Mouse (Mus musculus) activated CD4-positive, CD25-positive, alpha-beta regulatory T cell (primary cell): ENCODE results near the gene Gm2115. TPM values are rescaled to one million over a fixed set of nuclear protein-coding genes. Genes with fewer than 3 reads are reported as not detected.

ENCODE experiments used
- polyA plus RNA-seq, 2 experiments: library from polyadenylated mRNA; unstranded; fragments of 100-300 nt; shearing (Covaris generic); gene quantifications; one replicate each; pipeline ENCODE4 v1.2.1; 2017

The Gm2115 gene
- under 1 TPM in 1 of 2 experiments, not detected in 1; 0.18 TPM for polyA plus RNA-seq

DNA sequence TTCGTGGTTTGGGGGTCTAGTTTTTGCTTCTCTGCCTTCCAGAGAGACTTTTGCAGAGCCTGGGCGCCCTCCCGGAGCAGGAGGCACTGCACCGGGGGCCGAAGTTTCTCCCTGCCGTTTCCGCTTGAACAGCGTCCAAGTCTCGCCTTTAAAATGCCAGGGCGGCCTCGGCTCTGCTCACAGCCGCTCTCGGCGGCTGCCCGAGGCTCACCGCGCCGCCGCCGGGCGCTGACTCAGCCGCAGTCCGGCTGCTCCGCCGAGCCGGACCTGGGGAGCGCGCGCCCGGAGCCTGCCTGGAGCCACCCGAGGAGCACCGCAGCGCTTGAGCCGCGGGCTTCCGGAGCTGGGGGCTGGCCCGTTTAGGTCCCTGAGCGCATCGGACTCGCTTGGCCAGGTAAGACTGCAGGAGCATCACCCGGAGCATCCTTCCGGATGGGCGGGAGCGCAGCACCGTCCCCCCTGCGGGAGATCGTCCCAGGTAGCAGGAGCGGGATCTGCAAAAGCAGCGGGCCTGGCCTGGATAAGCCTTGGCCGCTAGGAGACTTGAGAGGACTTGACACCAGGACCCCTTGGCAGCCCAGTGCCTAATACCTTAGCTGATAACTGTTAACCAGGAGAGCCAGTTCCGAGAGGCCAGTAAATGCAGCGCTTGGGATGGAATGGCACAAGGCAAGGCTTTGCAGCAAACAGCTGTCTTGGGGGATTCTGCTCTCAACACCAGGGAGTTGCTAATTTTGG lies at the start of gene Gm2115:
Gene Gm2115, plus strand, starts transcription at position 159 of the 738 bp plus-strand sequence.

GRCm38 (mm10) chr7:84606293-84606749 lies 77.6 kb downstream of the Gm2115 start, which contains the start of gene Fah:
Gene Fah, minus strand, starts transcription at chr7:84606722.

Other genes with a start within 250 kb of the Gm2115 start
- 1 to 10 TPM; 3.2 to 8.6 TPM for gene Arnt2, start 118.8 kb upstream of the Gm2115 start, polyA plus RNA-seq
- 1 to 10 TPM; 6.9 to 9.5 TPM for gene Fah, start 77.8 kb downstream of the Gm2115 start, polyA plus RNA-seq
- 100 to 1,000 TPM; 226 to 245 TPM for gene Zfand6, start 161.0 kb downstream of the Gm2115 start, polyA plus RNA-seq